Mouse (Mus musculus) cortical plate, adult 2 months (tissue): ENCODE measurements around the gene Cyb5d1. TPM values are rescaled to one million over a fixed set of nuclear protein-coding genes. Genes with fewer than 3 reads are reported as not detected.
A peak's percentile ranks its signal among the peaks of the same experiment; 100 is the strongest.

Experiments
- H3K27ac ChIP-seq: fragments of 200-500 bp; 2 replicates; pipeline ENCODE4 v1.5.1; 2012; ENCODE audit warnings: low read length, control low read depth, inconsistent platforms; ENCODE audit not compliant: insufficient read depth
- H3K4me1 ChIP-seq: fragments of 200-500 bp; 2 replicates; pipeline ENCODE4 v1.6.1; 2011; ENCODE audit warnings: low read length; ENCODE audit not compliant: control insufficient read depth, insufficient read depth
- H3K4me3 ChIP-seq: fragments of 200-500 bp; 2 replicates; pipeline ENCODE4 v1.5.1; 2011; ENCODE audit warnings: mild to moderate bottlenecking, low read length, control low read depth; ENCODE audit not compliant: insufficient read depth
- CTCF ChIP-seq: fragments of 200-500 bp; IDR thresholded peaks from 2 replicates; pipeline ENCODE4 v1.5.1; 2011; ENCODE audit warnings: mild to moderate bottlenecking, control low read depth, low read length; ENCODE audit not compliant: insufficient read depth; ENCODE audit errors: extremely low read depth
- POLR2A ChIP-seq: fragments of 200-500 bp; IDR thresholded peaks from 2 replicates; pipeline ENCODE4 v1.6.1; 2011; ENCODE audit warnings: mild to moderate bottlenecking, low read length, control low read depth; ENCODE audit not compliant: insufficient read depth; ENCODE audit errors: extremely low read depth
- polyA plus RNA-seq: library from polyadenylated mRNA; depleted of rRNA; stranded (reverse); fragments of >200 nt; gene quantifications from 2 replicates; pipeline ENCODE4 v1.2.3, GENCODE M21; 2012

The Cyb5d1 gene
- polyA plus RNA-seq, 1 experiment, result 35.6 TPM

GRCm38 (mm10) chr11:69404595-69405396, 9.4 kb upstream of the Cyb5d1 start:
- TF ChIP-seq CTCF, result no peak
- no peak for TF ChIP-seq POLR2A

GRCm38 (mm10) chr11:69403691-69404594, 8.5 kb upstream of the Cyb5d1 start:
- TF ChIP-seq POLR2A (no peak), CTCF (no peak)
- Histone ChIP-seq H3K4me3 (no peak overlapping the region), H3K4me1 (peaks cover 1% of the 10 kb centered on the region; the same call in 1 of the 2 replicates), H3K27ac (no peak overlapping the region)

More at GRCm38 (mm10) chr11:69404595-69405396, 9.4 kb upstream of the Cyb5d1 start:
- peaks cover 1% of the 10 kb centered on the region; the same call in 1 of the 2 replicates for H3K4me1 ChIP-seq
- no peak overlapping the region for H3K27ac ChIP-seq
- no peak overlapping the region for H3K4me3 ChIP-seq

- no peak for TF ChIP-seq CTCF
- TF ChIP-seq POLR2A, result no peak
- Histone ChIP-seq H3K27ac (no peak overlapping the region), H3K4me3 (no peak overlapping the region)
Observed at GRCm38 (mm10) chr11:69401987-69402386, 6.6 kb upstream of the Cyb5d1 start.

GRCm38 (mm10) chr11:69401210-69401637, 5.8 kb upstream of the Cyb5d1 start:
- H3K4me1 ChIP-seq, result no peaks in the 10 kb centered on the region
- no peak overlapping the region for H3K4me3 ChIP-seq
- TF ChIP-seq POLR2A, result peak; percentile 79
- peak; percentile 95 for TF ChIP-seq CTCF
- H3K27ac ChIP-seq, result no peak overlapping the region

More at GRCm38 (mm10) chr11:69401987-69402386, 6.6 kb upstream of the Cyb5d1 start:
- H3K4me1 ChIP-seq, result no peaks in the 10 kb centered on the region

- TF ChIP-seq POLR2A (no peak), CTCF (no peak)
- Histone ChIP-seq H3K4me1 (no peaks in the 10 kb centered on the region), H3K4me3 (no peak overlapping the region), H3K27ac (no peak overlapping the region)
Observed at GRCm38 (mm10) chr11:69400083-69400850, 4.8 kb upstream of the Cyb5d1 start.

- no peak for TF ChIP-seq CTCF
- no peak for TF ChIP-seq POLR2A
- H3K27ac ChIP-seq, result no peak overlapping the region
- no peak overlapping the region for H3K4me3 ChIP-seq
Observed at GRCm38 (mm10) chr11:69399201-69400082, 4.0 kb upstream of the Cyb5d1 start.

GRCm38 (mm10) chr11:69398486-69399200, 3.2 kb upstream of the Cyb5d1 start:
- no peak overlapping the region for H3K4me3 ChIP-seq
- TF ChIP-seq POLR2A (no peak), CTCF (no peak)
- no peak overlapping the region for H3K27ac ChIP-seq
- H3K4me1 ChIP-seq, result no peaks in the 10 kb centered on the region

More at GRCm38 (mm10) chr11:69399201-69400082, 4.0 kb upstream of the Cyb5d1 start:
- no peaks in the 10 kb centered on the region for H3K4me1 ChIP-seq

- no peaks in the 10 kb centered on the region for H3K4me1 ChIP-seq
- peak within 1 kb of the TSS; percentile 82 for H3K27ac ChIP-seq
- TF ChIP-seq POLR2A, result no peak
- no peak for TF ChIP-seq CTCF
- H3K4me3 ChIP-seq, result peak within 1 kb of the TSS; percentile 85
Observed at GRCm38 (mm10) chr11:69398059-69398458, 2.6 kb upstream of the Cyb5d1 start, which contains the start of gene Tmem88. Gene Tmem88 (minus strand): TSS chr11:69398234.
